Mouse (Mus musculus) hematopoietic multipotent progenitor cell, adult 10-12 weeks (in vitro differentiated cells): Measurements from ENCODE around the gene Cep63. TPM values are rescaled to one million over a fixed set of nuclear protein-coding genes. Genes with fewer than 3 reads are reported as not detected.

Experiments
- polyA plus RNA-seq: library from polyadenylated mRNA; stranded (reverse); fragments of >175 nt; gene quantifications from 2 replicates; pipeline ENCODE4 v1.2.3, GENCODE M21; 2012; ENCODE audit warnings: low replicate concordance

The Cep63 gene
- 13.1 and 53.4 TPM in 2 replicates for polyA plus RNA-seq

GRCm38 (mm10) chr9:102625983-102626838 is at the start of gene Cep63, which contains the start of gene Anapc13:
Cep63 (minus strand) TSS chr9:102626534.
Anapc13 (plus strand) TSS chr9:102626296.

Other genes with a start within 250 kb of the Cep63 start
- gene Ky, start 120.8 kb downstream of the Cep63 start, polyA plus RNA-seq = 0.03 and 0.08 TPM in 2 replicates
- gene Anapc13, start 238 bp downstream of the Cep63 start, polyA plus RNA-seq = 29.1 and 47.0 TPM in 2 replicates
- 1.3 and 2.6 TPM in 2 replicates for gene Amotl2, start 90.1 kb upstream of the Cep63 start, polyA plus RNA-seq
- 0.99 and 3.7 TPM in 2 replicates for gene Ryk, start 208.4 kb upstream of the Cep63 start, polyA plus RNA-seq